Mouse (Mus musculus): ENCODE results near the gene Dlx1. TPM values are rescaled to one million over a fixed set of nuclear protein-coding genes. Genes with fewer than 3 reads are reported as not detected.
A peak's percentile ranks its signal among the peaks of the same experiment; 100 is the strongest.

The Dlx1 gene
- 10 to 100 TPM; 14.0 to 16.3 (median 15.2) TPM for total RNA-seq (2022)

DNA sequence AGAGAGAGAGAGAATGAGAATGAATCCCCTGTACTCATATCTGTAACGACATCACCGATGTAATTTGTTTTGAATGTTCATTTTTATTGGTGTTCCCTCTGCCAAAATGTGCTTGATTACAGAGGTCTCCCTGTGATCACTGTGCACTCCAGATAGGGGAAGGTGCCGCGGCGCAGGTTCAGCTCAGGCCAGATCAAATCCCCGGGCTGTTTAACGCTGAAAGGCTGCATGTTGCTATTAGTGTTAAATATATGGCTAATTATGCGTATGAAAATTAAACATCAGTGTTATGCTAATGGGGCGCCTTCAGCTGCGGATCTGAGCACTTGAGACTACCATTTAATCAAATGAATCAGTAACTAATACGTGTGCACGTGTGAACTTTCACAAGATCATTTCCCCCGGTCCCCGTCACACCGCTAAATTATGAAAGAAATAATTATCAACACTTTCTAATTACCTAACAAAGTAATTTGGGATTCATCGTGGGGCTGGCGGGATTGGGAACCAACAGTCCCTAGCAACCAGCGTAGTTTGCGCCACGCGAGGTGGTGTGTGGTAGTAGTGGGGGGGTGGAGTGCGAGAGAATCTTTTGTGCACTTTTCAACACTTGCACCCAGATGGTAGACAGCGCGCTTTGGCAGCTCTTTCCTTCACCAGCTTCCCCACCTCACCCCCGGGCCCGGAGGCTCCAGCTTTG lies at the start of gene Dlx1:
Gene Dlx1, plus strand, starts transcription at position 100 of the 700 bp plus-strand sequence.
- no peak for DNase-seq (ENCODE audit: low spot score in 2 of 2)

DNA sequence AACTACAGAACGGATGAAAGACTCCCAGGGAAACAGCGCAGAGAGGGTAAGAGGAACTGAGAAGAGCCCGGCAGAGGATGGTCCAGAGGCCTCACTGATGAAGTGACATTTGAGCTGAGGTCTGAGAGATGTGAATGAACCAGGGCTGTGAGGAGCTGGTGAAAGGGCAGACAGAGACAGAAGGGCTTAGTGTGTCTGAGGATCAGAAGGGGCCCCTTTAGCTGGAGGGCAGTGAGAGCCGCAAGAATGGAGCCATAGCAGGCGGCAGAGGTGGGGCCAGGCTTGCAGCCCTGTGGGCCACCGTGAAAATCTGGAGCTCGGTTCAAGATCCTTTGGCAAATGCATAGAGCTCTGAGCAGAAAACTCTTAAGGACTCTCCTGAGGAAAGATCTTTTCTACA lies 48.0 kb upstream of the Dlx1 start:
- no peak for DNase-seq (ENCODE audit: low spot score in 2 of 2)

DNA sequence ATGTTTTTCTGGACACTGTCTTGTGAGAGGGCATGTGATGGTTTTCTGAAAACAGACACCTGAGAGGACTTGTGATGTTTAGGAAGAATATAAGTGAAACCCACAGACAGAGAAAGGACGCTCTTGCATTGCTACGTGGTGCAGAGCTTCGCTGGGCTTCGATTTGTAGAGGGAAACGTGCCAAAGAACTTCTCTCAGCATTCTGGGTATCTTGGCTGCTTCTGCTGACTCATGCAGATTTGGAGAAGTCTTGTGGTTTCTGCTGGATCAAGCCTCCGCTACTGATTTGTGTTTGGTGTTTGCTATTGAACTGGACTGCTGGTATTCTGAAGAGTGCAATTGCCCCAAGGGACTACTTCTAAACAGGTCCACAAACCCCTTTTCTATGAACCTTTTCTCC lies 46.1 kb upstream of the Dlx1 start:
- DNase-seq (ENCODE audit: low spot score in 2 of 2), result no peak

DNA sequence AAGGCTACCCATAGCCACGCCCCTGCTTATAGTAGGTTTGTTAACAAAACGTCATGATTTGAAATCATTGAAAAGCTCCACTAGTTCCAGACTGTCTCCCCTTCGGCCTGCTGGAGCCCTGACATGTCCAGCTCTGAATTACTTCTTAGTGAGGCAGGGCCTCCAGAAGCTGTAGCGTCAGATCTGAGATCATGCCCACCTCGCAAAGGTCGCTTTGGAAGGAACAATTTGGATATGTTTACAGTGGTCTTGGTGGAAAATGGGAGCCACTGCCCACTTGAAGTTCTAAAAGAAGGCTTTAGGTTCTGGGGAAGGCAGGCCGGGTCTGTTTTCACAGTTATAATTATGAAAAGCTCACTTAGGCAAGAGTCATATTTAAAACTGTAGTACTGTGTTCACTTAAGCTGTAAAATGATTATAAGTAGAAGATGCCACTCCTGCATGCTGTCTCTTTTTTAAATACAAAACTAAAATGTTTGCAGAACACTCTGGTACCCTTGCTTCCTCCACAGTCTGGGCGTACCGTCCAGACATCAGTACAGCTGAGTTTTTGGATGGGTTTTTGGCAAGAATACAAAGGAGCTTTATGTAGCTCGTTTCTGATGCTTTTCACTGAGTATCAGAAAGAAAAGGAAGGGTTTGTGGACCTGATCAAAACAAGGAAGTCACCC lies 44.7 kb upstream of the Dlx1 start:
- DNase-seq (ENCODE audit: low spot score in 2 of 2), result no peak

DNA sequence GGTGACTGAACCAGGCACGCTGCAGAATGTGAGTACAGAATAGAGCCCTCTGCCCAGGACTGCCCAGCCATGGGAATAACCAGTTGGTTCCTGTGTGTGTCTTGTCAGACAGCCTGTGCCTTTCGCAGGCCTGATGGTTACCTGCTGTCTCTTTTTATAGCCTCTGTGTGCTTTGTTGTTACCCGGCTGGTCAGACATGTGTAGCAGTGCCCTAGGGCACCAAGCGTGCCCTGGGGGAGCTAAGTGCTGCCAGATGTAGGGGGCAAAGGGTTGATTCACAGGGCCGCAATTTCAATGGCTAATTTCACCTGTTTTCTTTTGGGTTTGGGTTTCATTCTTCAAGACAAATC lies 44.2 kb upstream of the Dlx1 start:
- DNase-seq (ENCODE audit: low spot score in 2 of 2), result no peak

DNA sequence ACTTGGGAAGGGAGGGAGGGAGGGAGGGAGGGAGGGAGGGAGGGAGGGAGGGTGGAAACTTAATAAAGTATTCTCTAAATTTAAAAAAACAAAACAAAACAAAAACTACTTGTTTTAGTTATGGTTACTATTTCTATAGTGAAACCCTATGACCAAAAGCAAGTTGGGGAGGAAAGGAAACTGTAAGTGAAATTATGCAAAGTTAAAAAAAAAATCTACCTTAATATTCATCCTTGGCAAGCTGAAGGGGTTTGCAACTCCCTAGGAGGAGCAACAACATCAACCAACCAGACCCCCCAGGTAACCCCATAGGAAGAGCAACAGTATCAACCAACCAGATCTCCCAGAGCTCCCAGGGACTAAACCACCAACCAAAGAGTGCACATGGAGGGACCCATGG lies 36.6 kb upstream of the Dlx1 start:
- DNase-seq (ENCODE audit: low spot score in 2 of 2), result no peak

DNA sequence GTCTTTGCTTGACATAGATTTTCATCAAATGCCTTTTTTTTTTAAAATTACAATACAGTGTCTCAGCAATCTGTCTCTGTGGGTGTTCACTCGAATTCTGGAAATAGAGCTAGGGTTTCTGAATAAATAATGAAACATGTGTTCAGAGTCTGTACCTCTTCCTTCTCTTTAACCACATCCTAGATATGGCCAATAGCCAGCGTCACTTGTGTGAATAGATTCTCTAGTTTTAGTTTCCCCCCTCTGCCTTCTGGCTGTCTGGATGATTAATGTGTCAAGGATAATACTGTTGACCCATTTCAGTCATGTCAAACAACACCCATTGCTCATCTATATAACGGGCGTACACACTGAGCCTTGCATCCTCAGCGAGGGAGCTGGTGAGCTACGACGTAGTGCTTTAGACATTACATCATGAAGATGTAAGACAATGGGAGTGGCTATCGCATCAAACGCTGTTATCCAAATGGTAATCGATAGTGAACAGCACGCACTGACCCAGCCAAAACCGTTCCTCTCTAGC lies 34.7 kb upstream of the Dlx1 start:
- peak in 1 of 2 experiments; percentile 7 for DNase-seq (ENCODE audit: low spot score in 2 of 2)

DNA sequence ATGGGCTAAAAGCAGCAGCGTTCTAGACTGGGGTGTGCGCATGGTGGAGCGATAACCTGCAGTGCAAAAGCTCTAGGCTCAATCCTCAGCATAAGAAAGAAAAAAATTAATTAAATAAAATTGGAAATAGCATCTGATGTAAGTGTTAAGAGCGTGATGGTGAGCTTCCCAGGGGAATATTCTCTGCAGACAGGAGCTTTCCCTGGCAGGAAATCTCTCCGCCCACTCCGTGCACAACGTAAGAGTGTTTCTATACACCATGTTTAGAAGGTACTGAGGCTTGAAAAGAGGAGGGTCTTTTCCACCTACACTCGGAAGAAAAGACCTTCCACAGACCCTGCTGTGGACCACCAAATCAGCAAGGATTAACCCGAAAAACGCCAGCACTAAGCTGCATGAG lies 33.4 kb upstream of the Dlx1 start:
- DNase-seq (ENCODE audit: low spot score in 2 of 2), result no peak

DNA sequence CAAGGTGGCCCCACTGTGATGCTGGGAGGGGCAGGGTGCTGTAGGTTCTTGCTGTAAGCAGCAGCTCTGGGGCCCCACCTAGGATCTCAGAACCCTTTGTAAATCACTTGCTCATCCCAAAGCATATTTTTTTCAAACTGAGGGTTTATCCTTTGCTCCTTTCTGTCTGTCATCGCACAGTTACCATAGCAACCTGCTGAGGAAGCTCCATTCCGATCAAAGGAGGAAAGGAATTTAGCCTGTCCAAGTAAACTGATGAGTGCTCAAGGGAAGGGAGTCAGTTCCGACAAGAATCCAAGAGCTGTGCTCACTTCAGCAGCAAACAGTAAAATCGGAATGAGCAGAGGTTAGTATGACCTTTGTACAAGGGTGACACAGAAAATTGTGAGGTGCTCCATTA lies 32.9 kb upstream of the Dlx1 start:
- DNase-seq (ENCODE audit: low spot score in 2 of 2), result no peak

DNA sequence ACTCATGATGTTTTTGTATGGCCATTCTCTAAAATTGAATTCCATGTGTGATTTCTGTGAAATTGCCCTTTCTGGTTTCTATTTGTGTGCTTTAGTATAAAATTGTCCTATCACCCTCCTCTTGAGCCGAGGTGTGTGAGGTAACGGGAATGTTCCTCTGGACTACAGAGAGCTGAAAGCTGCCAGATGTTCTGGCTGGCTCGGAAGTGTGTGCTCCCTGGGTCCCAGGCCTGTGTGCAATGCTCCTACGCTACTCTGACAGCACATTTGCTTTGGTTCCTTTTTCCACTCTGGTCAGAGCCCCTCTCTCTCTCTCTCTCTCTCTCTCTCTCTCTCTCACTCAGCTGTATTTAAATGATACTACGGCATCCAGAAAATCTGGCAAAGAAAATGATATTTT lies 30.7 kb upstream of the Dlx1 start:
- DNase-seq (ENCODE audit: low spot score in 2 of 2), result no peak

DNA sequence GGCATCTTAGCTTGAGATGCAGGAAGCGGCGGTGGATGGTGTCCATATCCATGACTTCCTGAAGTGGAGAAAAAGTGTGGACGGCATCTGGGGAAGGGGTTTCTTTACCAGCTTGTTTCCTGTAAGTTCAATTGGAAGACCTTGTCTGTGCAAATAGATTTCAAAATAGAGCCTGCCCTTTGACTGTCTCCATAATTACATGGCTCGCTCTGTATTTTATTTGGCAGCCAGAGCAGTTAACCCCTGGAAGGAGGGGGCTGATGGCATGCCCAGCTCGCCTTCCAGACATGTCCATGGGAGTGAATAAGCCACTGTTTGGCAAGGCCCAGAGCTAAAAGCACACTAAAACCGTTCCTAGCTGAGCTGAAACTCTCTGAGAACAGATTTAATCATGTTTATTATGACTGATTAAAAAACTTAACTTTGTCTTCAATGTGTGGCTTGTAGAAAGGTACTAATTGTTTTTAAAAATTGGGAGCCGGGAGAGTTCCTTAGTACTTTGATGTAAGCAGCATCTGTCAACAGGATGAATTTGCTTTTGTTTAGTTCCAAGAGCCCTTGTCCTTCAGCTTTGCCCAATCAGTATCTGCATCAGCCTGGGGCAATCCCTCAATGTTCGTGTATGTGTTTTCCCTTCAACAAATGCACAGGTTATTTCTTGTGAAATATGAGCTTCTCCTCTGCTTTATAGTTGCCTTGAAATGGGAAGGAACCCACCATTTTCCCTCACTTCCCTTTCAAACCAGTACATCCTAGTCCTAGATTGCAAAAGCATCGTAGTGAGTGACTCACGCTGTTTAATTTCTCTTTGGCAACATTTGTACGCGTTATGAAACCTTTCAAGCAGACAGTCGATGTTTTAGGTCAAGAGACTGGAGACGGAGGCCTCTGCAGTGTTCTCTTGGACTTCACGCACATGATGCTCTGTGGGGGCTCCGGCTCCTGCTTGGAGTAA lies 28.4 kb upstream of the Dlx1 start:
- no peak for DNase-seq (ENCODE audit: low spot score in 2 of 2)

DNA sequence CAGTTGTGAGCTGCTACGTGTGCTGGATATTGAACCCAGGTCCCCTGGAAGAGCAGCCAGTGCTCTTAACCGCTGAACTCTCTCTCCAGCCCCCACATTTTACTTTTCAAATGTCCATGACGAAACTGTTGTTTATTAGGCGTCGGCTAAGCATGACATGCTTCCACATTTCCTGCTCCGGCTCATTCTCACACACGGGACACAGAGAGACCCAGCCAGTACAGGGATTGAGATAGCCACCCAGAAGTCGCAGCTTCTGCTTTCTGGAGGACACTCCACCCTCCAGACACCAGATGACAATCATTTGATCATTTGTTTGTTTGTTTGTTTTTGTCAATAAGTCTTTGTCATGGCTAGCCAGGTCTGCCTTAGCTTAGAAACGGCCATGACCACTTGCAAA lies 23.1 kb upstream of the Dlx1 start:
- no peak for DNase-seq (ENCODE audit: low spot score in 2 of 2)

DNA sequence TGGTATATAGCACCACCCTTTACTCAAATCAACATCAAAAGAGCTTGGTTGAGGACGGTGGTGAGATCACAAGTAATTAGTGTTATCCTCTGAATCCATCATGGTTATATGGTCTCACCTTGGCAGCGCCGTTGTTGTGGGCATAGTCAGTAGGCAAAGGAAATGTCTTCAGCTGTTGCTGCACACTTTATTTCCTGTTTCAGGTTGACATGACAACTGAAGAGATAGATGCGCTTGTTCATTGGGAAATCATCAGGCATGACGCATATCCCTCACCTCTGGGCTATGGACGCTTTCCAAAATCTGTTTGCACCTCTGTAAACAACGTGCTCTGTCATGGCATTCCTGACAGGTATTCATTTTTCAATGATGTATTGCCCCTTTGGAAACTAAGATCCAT lies 16.7 kb upstream of the Dlx1 start:
- no peak for DNase-seq (ENCODE audit: low spot score in 2 of 2)

DNA sequence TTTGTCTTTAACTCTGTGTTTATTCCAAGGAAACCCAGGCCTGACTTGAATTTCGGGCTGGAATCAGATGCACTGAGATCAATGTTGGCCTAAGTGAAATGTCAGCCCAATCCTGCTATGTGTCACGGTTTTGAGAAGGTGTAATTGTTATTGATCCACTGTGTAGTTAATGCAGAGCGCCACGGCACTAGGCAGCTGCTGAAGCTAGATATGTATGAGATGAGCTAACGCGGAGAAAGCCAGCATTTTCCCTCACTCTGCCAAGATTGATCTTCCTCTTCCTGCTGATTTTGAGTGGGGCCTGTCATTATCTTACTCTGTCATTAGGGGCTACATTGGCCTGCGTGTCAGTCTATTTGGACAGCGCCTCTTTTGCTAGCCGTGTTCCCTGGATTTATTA lies 15.6 kb upstream of the Dlx1 start:
- DNase-seq (ENCODE audit: low spot score in 2 of 2), result no peak

DNA sequence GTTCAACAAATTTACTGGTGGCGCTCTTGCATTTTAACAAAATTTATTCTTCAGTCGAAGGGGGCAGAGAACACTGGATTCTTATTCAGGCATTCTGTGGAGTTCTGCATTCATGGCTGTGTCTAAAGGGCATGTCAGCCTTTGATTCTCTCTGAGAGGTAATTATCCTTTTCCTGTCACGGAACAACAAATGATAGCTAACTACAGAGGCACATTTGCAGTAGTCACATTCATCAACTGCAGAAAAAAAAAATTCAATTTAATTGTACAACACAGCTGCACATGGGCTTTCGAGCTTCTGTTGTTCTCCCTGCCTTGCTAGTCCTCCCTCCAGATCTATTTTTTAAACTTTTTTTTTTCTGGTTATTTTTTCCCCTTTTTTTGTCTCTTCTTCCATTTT lies 10.9 kb upstream of the Dlx1 start:
- no peak for DNase-seq (ENCODE audit: low spot score in 2 of 2)

DNA sequence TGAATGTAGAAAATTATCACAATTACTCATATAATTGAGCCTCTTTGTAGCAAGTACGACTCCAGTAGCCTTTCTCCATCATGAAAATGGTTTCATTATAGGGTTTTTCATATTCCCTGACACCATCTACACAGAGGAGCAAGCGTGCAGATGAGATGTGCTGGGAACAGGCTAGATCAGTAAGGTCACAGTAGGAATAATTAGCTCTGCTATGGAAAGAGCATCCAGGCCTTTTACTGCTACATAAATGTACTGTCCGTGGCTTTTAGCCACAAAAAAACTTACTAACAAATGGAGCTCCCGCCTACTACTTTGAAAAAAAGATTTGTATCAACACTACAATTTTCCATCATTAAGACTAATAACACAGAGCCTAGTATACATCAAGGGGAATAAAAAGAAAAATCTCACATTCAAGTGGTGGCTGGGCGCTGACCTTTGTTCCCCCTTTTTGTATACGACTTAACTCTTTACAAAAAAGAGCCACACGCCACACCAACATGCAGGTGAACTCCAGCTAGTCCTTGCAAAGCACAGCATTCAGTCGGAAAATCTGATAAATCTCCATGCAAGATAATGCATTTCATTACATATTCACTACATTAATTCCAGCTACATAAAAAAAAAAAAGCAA lies 10.3 kb upstream of the Dlx1 start:
- no peak for DNase-seq (ENCODE audit: low spot score in 2 of 2)

DNA sequence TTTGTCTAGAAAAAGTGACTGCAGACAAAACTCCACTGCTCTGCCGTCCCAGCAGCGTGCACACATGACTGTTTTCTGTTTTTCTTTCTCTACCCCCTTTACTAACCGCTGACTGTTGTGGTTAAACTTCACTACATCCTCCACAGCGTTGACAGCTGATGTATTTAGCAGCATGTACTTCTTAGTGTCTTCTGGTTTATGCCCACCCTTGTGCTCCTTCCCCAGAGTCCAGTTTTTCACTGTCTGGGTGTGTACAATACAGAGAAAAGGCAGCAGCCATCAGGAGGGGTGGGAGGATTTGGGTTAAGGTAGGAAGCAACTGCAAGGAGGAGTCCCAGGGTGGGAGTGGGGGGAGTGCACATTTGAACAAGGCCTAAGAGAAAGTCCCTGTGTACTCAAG lies 5.0 kb upstream of the Dlx1 start:
- DNase-seq (ENCODE audit: low spot score in 2 of 2), result no peak

DNA sequence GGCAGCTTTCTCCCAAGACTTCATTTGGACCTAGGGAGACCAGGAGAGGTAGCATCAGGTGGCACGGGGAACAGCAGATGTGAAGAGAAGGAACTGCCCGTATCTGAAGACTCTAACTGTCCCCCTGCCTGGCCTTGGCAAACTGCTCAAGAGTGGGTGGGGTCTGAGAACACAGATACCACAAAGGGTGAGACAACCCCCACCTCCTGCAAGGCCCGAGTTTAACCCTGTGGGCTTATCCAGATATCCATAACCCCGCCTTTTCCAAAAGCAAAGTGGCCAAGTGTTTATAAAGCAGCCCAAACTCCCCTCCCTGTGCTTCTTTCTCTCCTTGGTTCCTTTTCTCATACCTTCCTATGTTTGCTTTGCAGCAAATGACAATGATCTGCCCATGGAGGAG lies 4.5 kb upstream of the Dlx1 start:
- no peak for DNase-seq (ENCODE audit: low spot score in 2 of 2)

DNA sequence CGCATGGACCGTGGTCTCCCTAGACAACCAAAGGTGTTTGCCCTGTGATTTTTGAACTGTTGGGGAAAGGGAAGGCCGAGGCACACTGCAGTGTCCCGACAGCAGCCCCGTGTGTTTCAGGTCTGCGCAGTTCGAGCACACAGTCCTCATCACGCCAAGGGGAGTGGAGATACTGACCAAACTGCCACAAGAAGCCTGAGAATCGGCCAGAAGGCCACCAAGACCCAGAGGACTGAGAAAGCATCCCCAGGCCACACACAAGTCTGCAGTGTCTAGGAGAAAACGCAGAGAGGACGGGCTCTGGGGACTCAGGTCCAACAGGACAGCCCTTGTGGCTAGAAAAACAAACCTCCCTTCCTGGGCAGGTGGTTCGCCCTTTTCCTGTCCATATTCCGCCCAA lies 3.1 kb upstream of the Dlx1 start:
- no peak for DNase-seq (ENCODE audit: low spot score in 2 of 2)

DNA sequence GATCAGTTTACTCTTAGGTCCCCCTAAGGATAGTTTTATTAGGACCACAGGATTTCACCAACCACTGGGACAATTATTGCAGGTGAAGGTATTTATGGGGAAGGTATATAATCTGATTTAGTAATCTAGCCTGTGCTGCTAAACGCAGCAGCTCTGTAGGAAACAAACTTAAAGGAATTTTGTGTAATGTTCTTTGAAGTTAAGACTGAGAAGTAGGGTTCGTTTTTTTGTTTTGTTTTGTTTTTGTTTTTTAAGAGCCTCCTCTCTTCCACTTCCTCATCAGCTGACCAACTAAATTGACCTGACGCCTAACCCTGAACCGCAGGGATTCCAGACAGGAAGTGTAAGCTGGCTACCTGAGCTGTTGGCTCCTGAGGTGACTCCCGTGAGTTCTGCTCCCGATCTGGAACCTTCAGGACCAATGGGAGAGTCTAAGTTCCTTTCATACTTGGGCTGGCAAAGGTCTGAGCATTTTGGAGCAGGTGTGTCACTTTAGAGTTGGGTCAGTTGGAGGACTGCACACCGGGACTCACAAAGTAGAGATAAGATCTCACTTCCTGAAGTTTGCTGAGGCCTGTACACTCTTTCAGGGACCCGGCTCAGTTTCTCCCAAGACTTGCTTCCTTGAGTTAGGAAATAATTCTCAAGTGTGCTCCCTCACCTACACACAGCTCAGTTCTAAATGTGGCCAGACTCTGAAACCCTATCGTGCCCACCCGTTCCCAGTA lies 1.2 kb upstream of the Dlx1 start:
- no peak for DNase-seq (ENCODE audit: low spot score in 2 of 2)
